Mouse (Mus musculus): ENCODE results near the gene Amh.

DNA sequence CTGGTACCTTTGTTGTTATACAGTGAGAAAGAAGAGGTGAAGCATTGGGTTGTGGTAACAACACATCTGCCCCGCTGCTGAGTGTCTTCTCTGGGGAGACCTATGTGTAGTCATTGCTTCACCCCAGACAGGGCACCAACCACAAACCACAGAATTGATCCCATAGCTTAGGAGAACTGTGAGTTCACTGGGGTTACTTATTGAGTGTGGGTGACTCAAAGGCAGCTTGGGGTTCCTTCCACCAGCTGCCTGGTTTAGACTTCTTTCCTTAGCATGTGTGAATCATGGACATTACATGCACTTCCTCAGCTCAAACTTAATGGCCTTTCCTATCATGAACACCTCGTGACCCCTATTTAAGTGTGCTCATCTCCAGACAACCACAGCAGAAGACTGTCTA, 41.5 kb upstream of the Amh start:
- TF ChIP-seq EP300 (IDR thresholded peaks at IDR 0.05; ENCODE audit: insufficient read depth, low read depth, low read length), result no peak
- TF ChIP-seq CTCF (IDR thresholded peaks at IDR 0.05; ENCODE audit: low read depth, low read length), result no peak
- no peak for TF ChIP-seq POLR2A (IDR thresholded peaks at IDR 0.05; ENCODE audit: insufficient read depth, low read length)

Data from ES-Bruce4 (cell line).